In genomic region chr10:77814382-77814781, GRCm38 (mm10) we compare ENCODE assay signal across 22 mouse cellular contexts. TPM values are rescaled to one million over a fixed set of nuclear protein-coding genes. Genes with fewer than 3 reads are reported as not detected.
"Had no signal": no experiment of that assay in that cellular context is flagged by ENCODE, and none has a peak within 500 bp of the region (broad histone marks: within the 10 kb centered on the region; RNA-seq: fewer than 3 reads in every experiment).

TSS of gene Gm2696 (plus strand) at chr10:77814682.

- H3K27ac ChIP-seq: liver, embryonic 15.5 days; lung, embryonic 15.5 days; macrophage; midbrain, embryonic 13.5 days; neural tube, embryonic 12.5 days; stomach, embryonic 15.5 days; stomach, postnatal 0 days had no signal

- DNase-seq: liver, postnatal 0 days; lung, adult 2 months; lung, postnatal 14 days; lung, postnatal 36 days; right cerebral cortex, postnatal 14 days; thymus, adult 2 months; thymus, postnatal 25 days; thymus, postnatal 4 days had no signal

- H3K4me3 ChIP-seq: liver, embryonic 15.5 days; lung, embryonic 15.5 days; megakaryocyte, embryonic 14.5 days; midbrain, embryonic 13.5 days; neural tube, embryonic 12.5 days; stomach, embryonic 15.5 days had no signal

- H3K9me3 ChIP-seq: liver, embryonic 15.5 days; lung, embryonic 15.5 days; midbrain, embryonic 13.5 days; neural tube, embryonic 12.5 days; stomach, embryonic 15.5 days had no signal

- H3K36me3 ChIP-seq: liver, embryonic 15.5 days; lung, embryonic 15.5 days; midbrain, embryonic 13.5 days; neural tube, embryonic 12.5 days; stomach, embryonic 15.5 days had no signal

- H3K4me1 ChIP-seq: liver, embryonic 15.5 days; lung, embryonic 15.5 days; midbrain, embryonic 13.5 days; neural tube, embryonic 12.5 days; stomach, embryonic 15.5 days had no signal

- H3K9ac ChIP-seq: liver, embryonic 15.5 days; liver, postnatal 0 days; lung, embryonic 15.5 days; midbrain, embryonic 13.5 days; neural tube, embryonic 12.5 days; stomach, embryonic 15.5 days had no signal

- ATAC-seq: liver, postnatal 0 days; lung, postnatal 0 days; midbrain, embryonic 13.5 days had no signal

- H3K27me3 ChIP-seq: liver, embryonic 15.5 days; midbrain, embryonic 13.5 days; neural tube, embryonic 12.5 days; stomach, embryonic 15.5 days had no signal

- H3K4me2 ChIP-seq: liver, embryonic 15.5 days; lung, embryonic 15.5 days; midbrain, embryonic 13.5 days; neural tube, embryonic 12.5 days; stomach, embryonic 15.5 days had no signal

RNA-seq across cellular contexts. Expression of gene Gm2696, which starts in this region (rescaled TPM):
- polyA plus RNA-seq: liver, embryonic 15.5 days; liver, postnatal 0 days; lung, adult 2 months; lung, embryonic 15.5 days; lung, postnatal 0 days; macrophage; midbrain, embryonic 13.5 days; midbrain, postnatal 0 days; neural tube, embryonic 12.5 days; neural tube, embryonic 14.5 days; spleen, adult 2 months; stomach, embryonic 15.5 days; stomach, postnatal 0 days; testis, adult 2 months; thymus, adult 2 months; urinary bladder, adult 2 months had no signal
